Mouse (Mus musculus) layer of hippocampus, adult 8-10 months (tissue): ENCODE data around the gene Rtbdn. TPM values are rescaled to one million over a fixed set of nuclear protein-coding genes. Genes with fewer than 3 reads are reported as not detected.
A peak's percentile ranks its signal among the peaks of the same experiment; 100 is the strongest.

Experiments used
- DNase-seq, 2 experiments: peaks; one replicate each; pipeline ENCODE4 v3.0.0; 2022; ENCODE audit warnings: low spot score in 2 of 2
- total RNA-seq, 4 experiments: library from RNA; stranded (reverse); gene quantifications; 2 replicates each; pipeline ENCODE4 v1.2.4; 2022

Gene Rtbdn
- total RNA-seq, 4 experiments from 2014 or later = 1.5 to 2.5 (median 1.7) TPM

DNA sequence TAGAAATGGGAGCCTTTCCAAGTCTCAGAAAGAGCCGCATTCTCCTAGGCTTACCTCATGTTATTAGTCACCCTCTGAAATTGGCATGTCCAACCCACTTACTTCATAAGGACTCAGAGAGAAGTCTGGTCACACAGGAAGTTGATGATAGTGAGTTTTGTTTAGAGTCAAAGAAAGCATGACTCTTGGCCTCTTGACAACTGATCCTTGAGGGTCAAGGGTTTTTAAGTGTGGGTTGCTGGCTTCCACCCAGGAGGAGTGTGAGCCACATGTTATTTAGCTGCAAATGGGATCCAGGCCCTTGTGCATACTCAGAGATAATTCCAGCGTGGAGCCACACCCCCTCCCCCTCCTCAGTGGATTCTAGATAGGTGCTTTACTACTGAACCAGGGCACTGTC, 25.2 kb upstream of the Rtbdn start:
- no peak for DNase-seq

- no peak for DNase-seq
Observed at GRCm38 (mm10) chr8:84925557-84925956, 21.2 kb upstream of the Rtbdn start.

DNA sequence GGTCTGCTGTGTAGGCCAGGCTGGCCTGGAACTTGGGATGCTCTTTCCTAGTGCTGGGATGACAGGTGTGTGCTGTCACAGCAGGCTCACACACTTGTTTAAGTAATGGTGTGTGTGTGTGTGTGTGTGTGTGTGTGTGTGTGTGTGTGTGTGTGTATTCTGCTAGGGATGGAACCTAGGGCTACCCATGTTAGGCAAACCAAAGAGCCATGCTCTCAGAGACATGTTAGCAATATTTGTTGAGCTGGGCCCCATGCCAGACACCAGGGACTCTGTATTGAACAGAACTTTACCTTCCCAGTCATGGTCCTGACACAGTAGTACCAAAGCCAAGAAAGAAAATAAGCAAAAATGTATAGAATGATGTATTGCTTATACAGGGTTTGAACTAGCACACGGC, 19.3 kb upstream of the Rtbdn start:
- no peak for DNase-seq

GRCm38 (mm10) chr8:84928456-84929306, 18.1 kb upstream of the Rtbdn start:
- peak in 1 of 2 experiments; percentile 65 for DNase-seq

DNA sequence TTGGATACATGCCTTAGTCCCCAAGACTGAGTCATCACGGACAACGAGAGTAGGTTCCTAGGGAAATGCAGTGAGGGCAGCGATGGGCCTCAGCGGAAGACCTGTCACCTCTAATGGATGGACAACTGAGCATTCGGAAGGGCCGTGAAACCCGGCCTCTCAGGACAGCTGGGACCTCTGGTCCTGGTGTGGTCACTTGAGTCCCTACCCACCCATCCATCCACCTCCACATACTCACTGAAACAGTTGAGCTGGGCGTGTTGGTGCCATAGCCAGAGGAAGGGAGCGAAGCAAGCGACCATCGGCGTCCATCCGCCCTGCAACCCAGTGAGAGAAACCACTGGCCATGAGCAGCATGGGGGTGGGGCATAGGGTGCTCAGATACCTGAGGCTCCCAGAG, 16.2 kb upstream of the Rtbdn start:
- no peak for DNase-seq

GRCm38 (mm10) chr8:84933767-84934559, 12.8 kb upstream of the Rtbdn start:
- no peak for DNase-seq

- no peak for DNase-seq
Observed at GRCm38 (mm10) chr8:84934860-84935259, 11.9 kb upstream of the Rtbdn start.

GRCm38 (mm10) chr8:84935489-84935888, 11.3 kb upstream of the Rtbdn start:
- no peak for DNase-seq

- DNase-seq = no peak
Observed at GRCm38 (mm10) chr8:84936041-84936961, 10.5 kb upstream of the Rtbdn start.

- DNase-seq = peak in 1 of 2 experiments; percentile 58
Observed at GRCm38 (mm10) chr8:84936962-84937546, 9.7 kb upstream of the Rtbdn start, which contains the start of gene Mast1. Gene Mast1 (minus strand): TSS chr8:84937359.

DNA sequence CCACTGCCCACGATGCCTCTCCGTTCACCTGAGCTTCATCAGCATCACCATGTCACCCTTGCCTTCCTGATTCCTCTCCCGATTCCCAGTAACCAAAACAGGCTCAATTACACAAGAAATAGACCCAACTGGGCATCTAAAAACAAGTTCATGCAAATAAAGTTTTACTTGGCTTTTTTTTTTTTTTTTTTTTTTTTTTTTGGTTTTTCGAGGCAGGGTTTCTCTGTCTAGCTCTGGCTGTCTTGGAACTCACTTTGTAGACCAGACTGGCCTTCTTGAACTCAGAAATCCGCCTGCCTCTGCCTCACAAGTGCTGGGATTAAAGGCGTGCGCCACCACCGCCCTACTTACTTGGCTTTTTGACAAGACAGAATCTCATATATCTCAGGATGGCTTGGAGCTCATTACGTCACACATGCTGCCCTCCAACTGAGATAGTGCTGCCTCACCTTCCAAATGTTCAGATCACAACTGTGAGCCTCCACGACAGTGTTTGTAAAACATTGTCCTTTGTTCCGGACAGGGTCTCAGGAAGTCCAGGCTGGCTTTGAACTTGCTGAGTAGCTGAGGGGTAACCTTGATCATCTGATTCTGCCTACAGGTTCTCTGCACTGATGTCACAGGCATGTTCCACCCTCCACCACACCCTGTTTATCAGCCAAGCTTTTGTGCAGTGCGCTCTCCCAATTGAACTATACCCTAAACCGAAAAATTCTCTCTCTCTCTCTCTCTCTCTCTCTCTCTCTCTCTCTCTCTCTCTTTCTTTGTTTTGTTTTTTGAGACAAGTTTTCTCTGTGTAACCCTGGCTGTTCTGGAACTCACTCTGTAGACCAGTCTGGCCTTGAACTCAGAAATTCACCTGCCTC, 8.9 kb upstream of the Rtbdn start:
- no peak for DNase-seq

DNA sequence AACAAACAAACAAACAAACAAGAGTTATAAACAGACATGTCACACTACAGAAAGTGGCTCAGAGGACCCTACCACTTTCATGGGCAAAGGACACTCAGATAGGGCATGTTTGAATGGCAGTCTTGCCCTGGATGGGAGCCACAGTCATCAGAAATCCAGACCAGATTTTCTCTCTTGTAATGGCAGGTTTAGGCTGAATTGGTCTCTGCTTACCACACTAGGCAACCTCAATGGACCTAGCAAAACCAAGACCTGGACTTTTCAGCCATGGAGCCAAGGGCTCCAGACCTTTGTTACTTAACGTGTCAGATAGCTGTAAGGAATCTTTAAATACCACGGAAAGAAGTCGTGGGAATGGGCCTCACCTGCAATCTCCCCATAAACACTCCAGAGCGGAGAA, 3.1 kb upstream of the Rtbdn start:
- DNase-seq = no peak

DNA sequence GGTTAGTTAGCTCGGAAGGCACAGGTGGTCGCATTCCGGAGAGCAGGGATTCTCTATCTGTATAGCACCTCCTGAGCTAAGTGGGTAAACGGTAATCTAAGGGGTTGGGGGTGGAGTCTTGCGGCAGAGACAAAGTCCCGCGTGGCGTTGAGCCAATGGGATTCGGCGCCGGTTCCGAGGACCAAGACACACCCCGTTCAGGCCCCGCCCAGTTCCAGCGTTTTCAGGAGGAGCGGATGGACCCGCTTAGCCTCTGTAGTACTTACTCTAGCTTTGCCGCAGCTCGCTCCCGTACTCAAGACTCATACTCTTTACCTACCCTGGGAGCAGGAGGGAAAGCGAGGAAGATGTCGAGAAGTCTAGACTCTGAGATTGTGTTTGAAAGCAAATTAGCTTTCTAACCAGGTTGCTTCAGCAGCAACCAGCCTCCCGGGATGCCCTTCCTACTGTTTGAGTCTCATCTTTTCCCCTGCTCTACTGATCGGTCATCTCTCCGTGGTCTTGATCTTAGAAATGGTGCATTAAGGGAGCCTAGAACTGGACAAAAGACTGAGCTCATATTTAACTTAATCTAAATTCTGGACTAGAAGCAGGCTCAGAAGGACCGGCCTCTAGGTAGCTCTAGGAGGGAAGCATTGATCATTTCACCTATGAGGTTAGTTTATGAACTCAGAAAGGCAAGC, 2.2 kb upstream of the Rtbdn start:
- peak; percentile 56 to 63 for DNase-seq

DNA sequence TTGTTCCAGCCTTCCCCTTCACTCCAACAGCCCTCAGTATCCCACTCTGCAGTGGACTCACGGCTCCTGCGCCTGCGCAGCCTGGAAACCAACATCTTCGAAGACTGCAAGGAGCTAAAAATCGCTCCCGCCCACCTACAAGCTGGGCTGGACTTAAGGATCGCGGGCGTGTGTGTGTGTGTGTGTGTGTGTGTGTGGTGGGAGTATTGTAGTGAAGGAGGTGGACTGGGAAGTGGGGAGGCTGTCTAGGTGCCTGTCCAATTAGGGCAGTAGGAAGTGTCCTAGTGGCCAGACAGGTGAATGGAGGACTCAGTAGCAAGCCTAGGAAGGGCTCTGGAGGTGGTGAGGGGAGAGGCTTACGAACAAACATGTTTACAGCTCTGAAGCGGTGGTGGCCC, 1.6 kb upstream of the Rtbdn start:
- DNase-seq = peak; percentile 69 to 71

DNA sequence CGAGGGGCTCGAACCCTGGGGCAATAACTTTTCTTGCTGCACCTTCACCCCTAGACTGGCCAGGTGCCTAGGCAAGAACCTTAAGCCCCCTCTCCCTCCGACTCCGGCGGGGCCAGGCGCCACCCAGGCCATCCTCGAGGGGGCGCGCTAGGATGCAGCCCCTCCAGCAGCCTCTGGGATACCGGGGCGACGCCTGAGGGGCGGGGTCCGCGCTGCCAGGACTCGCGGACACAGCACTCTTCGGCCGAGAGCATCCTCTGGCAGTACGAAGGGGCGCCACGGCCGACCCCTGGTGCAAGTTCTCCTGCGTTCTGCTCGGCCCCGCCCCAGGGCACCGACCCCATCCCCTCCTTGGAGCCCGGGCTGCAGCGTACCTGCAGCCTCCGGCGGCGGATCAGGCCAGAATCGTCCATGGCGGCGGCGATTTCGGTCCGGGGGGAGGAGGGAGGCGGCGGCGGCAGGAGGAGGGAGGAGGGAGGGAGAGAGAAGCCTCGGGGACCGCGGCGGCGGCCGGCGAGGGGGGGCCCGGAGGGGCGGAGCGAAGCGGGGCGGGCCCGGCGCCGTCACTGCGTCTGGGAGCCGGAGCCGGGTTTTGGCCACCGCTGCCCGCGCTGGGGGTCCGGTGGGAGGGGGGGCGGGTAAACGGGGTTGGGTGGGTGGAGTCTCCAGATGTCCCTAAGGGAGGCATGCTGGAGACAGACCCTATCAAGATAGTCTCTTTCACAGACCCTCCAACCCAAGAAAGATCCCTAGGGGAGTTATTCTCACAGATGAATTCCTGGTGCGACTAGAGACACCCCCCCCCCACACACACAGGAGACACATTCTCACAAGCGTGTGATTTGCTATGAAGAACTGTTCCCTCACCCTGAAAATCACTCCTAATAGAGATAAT, 911 bp upstream of the Rtbdn start:
- no peak for DNase-seq

DNA sequence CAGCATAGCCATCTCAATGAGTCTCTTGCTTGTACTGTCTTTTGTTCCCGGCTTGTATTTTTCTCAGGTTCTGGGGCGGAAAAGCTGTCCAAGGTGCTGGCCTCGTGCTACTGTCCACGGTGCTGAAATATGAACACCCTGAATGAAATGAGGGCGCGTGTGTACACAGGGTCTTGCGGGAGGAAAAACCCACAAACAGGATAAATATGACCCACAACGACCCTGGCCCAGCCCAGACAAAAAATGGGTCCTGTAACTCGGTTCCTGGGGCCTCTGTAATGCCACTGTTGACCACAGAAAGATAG, 402 bp downstream of the Rtbdn start:
- DNase-seq = no peak

DNA sequence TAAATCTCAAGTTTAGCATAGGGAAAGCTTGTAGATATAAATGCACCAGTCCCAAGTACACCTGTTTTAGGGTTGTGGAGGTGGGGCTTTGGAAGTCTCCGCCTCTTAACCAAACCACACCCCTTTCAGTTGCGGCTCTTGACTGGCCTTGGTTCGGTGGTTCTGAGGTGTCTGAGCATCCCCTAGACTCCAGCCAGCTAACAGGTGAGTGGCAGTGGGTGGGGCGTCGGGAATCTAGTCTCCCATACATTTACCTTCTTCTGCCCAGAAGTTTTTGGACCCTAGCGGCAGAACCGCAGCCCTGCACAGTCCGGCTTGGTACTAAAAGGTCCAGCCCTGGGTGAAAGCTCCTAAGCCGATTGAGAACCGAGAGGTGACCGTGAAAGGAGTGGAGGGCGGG, 3.0 kb downstream of the Rtbdn start:
- no peak for DNase-seq

GRCm38 (mm10) chr8:84952612-84953255, 5.9 kb downstream of the Rtbdn start:
- no peak for DNase-seq
